Mouse (Mus musculus): ENCODE measurements around the gene Fat4. TPM values are rescaled to one million over a fixed set of nuclear protein-coding genes. Genes with fewer than 3 reads are reported as not detected.

Fat4 gene
- total and polyA plus RNA-seq, 3 experiments = not detected

DNA sequence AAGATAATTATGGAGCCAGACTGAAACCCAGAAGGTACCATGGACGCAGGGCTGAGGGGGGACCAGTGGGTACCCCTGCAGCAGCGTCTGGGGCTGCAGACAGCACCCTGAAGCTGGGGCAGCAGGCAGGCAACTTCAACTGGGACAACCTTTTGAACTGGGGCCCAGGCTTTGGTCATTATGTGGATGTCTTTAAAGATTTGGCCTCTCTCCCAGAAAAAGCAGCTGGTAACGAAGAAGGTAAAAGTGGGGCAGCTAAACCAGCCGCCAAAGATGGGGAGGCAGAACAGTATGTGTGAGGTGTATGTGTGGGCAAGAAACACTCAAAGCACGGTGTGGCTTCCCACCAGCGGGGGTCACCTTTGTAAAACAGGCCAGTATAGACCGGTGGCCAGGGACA, 123.8 kb downstream of the Fat4 start:
- Histone ChIP-seq H3K4me1 (ENCODE audit: control insufficient read depth in 1 of 2, insufficient read depth in 2 of 2) (peaks cover 0 to 3% of the 10 kb centered on the region in 2 experiments; a peak in 1 of 4 replicates), H3K9me3 (replicated peaks; ENCODE audit: low read length) (no peaks in the 10 kb centered on the region)
- no peak for DNase-seq (ENCODE audit: extremely low read depth)

GRCm38 (mm10) chr3:39017633-39018032, 130.9 kb downstream of the Fat4 start:
- in situ Hi-C loops (cut with MboI; ENCODE audit: low pct_ligation_motif_present, low pct_unique_long_range_greater_than_20kb, low sequenced_read_pairs) (no loop called here), dilution Hi-C loops (cut with MboI; ENCODE audit: extremely low pct_ligation_motif_present, extremely low pct_unique_long_range_greater_than_20kb, low sequenced_read_pairs) (no loop called here)
- no peaks in the 10 kb centered on the region for H3K27me3 ChIP-seq (replicated peaks)
- H3K4me3 ChIP-seq (replicated peaks in 1 of 3; ENCODE audit: low read depth in 2 of 3, low read length in 2 of 3, poor library complexity in 1 of 3) = no peak overlapping the region
- H3K4me1 ChIP-seq (ENCODE audit: control insufficient read depth in 1 of 2, insufficient read depth in 2 of 2) = no peaks in the 10 kb centered on the region
- H3K36me3 ChIP-seq (replicated peaks in 1 of 2; ENCODE audit: control insufficient read depth in 1 of 2, insufficient read depth in 1 of 2, low read length in 1 of 2) = no peaks in the 10 kb centered on the region
- no peak overlapping the region for H3K27ac ChIP-seq (ENCODE audit: insufficient read depth, low read depth)
- DNase-seq (ENCODE audit: extremely low read depth) = no peak
- no peaks in the 10 kb centered on the region for H3K9me3 ChIP-seq (replicated peaks; ENCODE audit: low read length)
- no peak overlapping the region for H3K9ac ChIP-seq (ENCODE audit: insufficient read depth, low read depth)
- no peak overlapping the region for H3K4me2 ChIP-seq (ENCODE audit: insufficient read depth, low read depth, poor library complexity, severe bottlenecking)
- no peaks in the 10 kb centered on the region for H3K79me2 ChIP-seq (replicated peaks; ENCODE audit: control insufficient read depth, extremely low read depth, insufficient read depth, poor library complexity, severe bottlenecking)
- no peak for TF ChIP-seq RAD21 (IDR thresholded peaks at IDR 0.05; ENCODE audit: low read depth, low read length)

More for the DNA sequence above, 123.8 kb downstream of the Fat4 start:
- Histone ChIP-seq H3K4me2 (ENCODE audit: insufficient read depth, low read depth, poor library complexity, severe bottlenecking) (no peak overlapping the region), H3K4me3 (replicated peaks in 1 of 3; ENCODE audit: low read depth in 2 of 3, low read length in 2 of 3, poor library complexity in 1 of 3) (no peak overlapping the region), H3K9ac (ENCODE audit: insufficient read depth, low read depth) (no peak overlapping the region), H3K79me2 (replicated peaks; ENCODE audit: control insufficient read depth, extremely low read depth, insufficient read depth, poor library complexity, severe bottlenecking) (no peaks in the 10 kb centered on the region), H3K36me3 (replicated peaks in 1 of 2; ENCODE audit: control insufficient read depth in 1 of 2, insufficient read depth in 1 of 2, low read length in 1 of 2) (no peaks in the 10 kb centered on the region), H3K27me3 (replicated peaks) (no peaks in the 10 kb centered on the region), H3K27ac (ENCODE audit: insufficient read depth, low read depth) (no peak overlapping the region)
- dilution Hi-C loops (cut with MboI; ENCODE audit: extremely low pct_ligation_motif_present, extremely low pct_unique_long_range_greater_than_20kb, low sequenced_read_pairs) = no loop called here
- no peak for TF ChIP-seq RAD21 (IDR thresholded peaks at IDR 0.05; ENCODE audit: low read depth, low read length)
- TF ChIP-seq POLR2A (IDR thresholded peaks at IDR 0.05; ENCODE audit: low read depth, low read length) = no peak
- TF ChIP-seq USF2 (conservative IDR thresholded peaks at IDR 0.05; ENCODE audit: low read depth, low read length) = no peak
- TF ChIP-seq SMC3 (IDR thresholded peaks at IDR 0.05; ENCODE audit: low read depth, low read length) = no peak
- no peak for TF ChIP-seq ZKSCAN1 (IDR thresholded peaks at IDR 0.05; ENCODE audit: borderline replicate concordance, low read depth, low read length)
- no peak for TF ChIP-seq PAX5 (IDR thresholded peaks at IDR 0.05; ENCODE audit: low read length)
- TF ChIP-seq MAZ (IDR thresholded peaks at IDR 0.05; ENCODE audit: low read depth, low read length) = no peak
- in situ Hi-C loops (cut with MboI; ENCODE audit: low pct_ligation_motif_present, low pct_unique_long_range_greater_than_20kb, low sequenced_read_pairs) = no loop called here

- no peak overlapping the region for H3K4me3 ChIP-seq (replicated peaks in 1 of 3; ENCODE audit: low read depth in 2 of 3, low read length in 2 of 3, poor library complexity in 1 of 3)
- H3K36me3 ChIP-seq (replicated peaks in 1 of 2; ENCODE audit: control insufficient read depth in 1 of 2, insufficient read depth in 1 of 2, low read length in 1 of 2) = no peaks in the 10 kb centered on the region
- no peaks in the 10 kb centered on the region for H3K27me3 ChIP-seq (replicated peaks)
- no peaks in the 10 kb centered on the region for H3K79me2 ChIP-seq (replicated peaks; ENCODE audit: control insufficient read depth, extremely low read depth, insufficient read depth, poor library complexity, severe bottlenecking)
- no peak for TF ChIP-seq E2F4 (IDR thresholded peaks at IDR 0.05; ENCODE audit: insufficient replicate concordance, low read depth, low read length)
- no peak for TF ChIP-seq CHD2 (IDR thresholded peaks at IDR 0.05; ENCODE audit: low read length)
- no peak for TF ChIP-seq PAX5 (IDR thresholded peaks at IDR 0.05; ENCODE audit: low read length)
- TF ChIP-seq ZC3H11A (IDR thresholded peaks at IDR 0.05; ENCODE audit: low read depth, low read length) = no peak
- TF ChIP-seq ZKSCAN1 (IDR thresholded peaks at IDR 0.05; ENCODE audit: borderline replicate concordance, low read depth, low read length) = no peak
- no peak for TF ChIP-seq POLR2AphosphoS2 (IDR thresholded peaks at IDR 0.05; ENCODE audit: low read depth, low read length)
- TF ChIP-seq MAX (IDR thresholded peaks at IDR 0.05; ENCODE audit: low read length) = no peak
- TF ChIP-seq EP300 (IDR thresholded peaks at IDR 0.05; ENCODE audit: low read length) = no peak
- TF ChIP-seq SIN3A (IDR thresholded peaks at IDR 0.05; ENCODE audit: low read length) = no peak
- TF ChIP-seq NRF1 (IDR thresholded peaks at IDR 0.05; ENCODE audit: low read depth, low read length) = no peak
- no peak for TF ChIP-seq JUND (conservative IDR thresholded peaks at IDR 0.05; ENCODE audit: low read depth, low read length)
- TF ChIP-seq MXI1 (IDR thresholded peaks at IDR 0.05; ENCODE audit: low read depth, low read length) = no peak
- TF ChIP-seq USF2 (conservative IDR thresholded peaks at IDR 0.05; ENCODE audit: low read depth, low read length) = no peak
- TF ChIP-seq IRF4 (IDR thresholded peaks at IDR 0.05; ENCODE audit: low read depth, low read length) = no peak
- no peak for TF ChIP-seq TCF12 (IDR thresholded peaks at IDR 0.05; ENCODE audit: low read depth, low read length)
- no peak for TF ChIP-seq RAD21 (IDR thresholded peaks at IDR 0.05; ENCODE audit: low read depth, low read length)
- H3K9ac ChIP-seq (ENCODE audit: insufficient read depth, low read depth) = no peak overlapping the region
- in situ Hi-C loops (cut with MboI; ENCODE audit: low pct_ligation_motif_present, low pct_unique_long_range_greater_than_20kb, low sequenced_read_pairs) = no loop called here
- H3K4me1 ChIP-seq (ENCODE audit: control insufficient read depth in 1 of 2, insufficient read depth in 2 of 2) = no peaks in the 10 kb centered on the region
- no peaks in the 10 kb centered on the region for H3K9me3 ChIP-seq (replicated peaks; ENCODE audit: low read length)
- no peak overlapping the region for H3K4me2 ChIP-seq (ENCODE audit: insufficient read depth, low read depth, poor library complexity, severe bottlenecking)
- dilution Hi-C loops (cut with MboI; ENCODE audit: extremely low pct_ligation_motif_present, extremely low pct_unique_long_range_greater_than_20kb, low sequenced_read_pairs) = no loop called here
- no peak overlapping the region for H3K27ac ChIP-seq (ENCODE audit: insufficient read depth, low read depth)
- DNase-seq (ENCODE audit: extremely low read depth) = no peak
Observed at GRCm38 (mm10) chr3:39036113-39036512, 149.4 kb downstream of the Fat4 start.

Measured in CH12.LX (cell line).